Mouse (Mus musculus): ENCODE measurements around the gene 4930522L14Rik. TPM values are rescaled to one million over a fixed set of nuclear protein-coding genes. Genes with fewer than 3 reads are reported as not detected.

4930522L14Rik gene
- 10.6 TPM for polyA plus RNA-seq (2017; shearing (Covaris generic))

GRCm38 (mm10) chr5:109751391-109752071 is at the start of gene 4930522L14Rik:
Gene 4930522L14Rik, minus strand, starts transcription at chr5:109751886.

GRCm38 (mm10) chr5:109690537-109691201 is 61.0 kb downstream of the 4930522L14Rik start, which contains the start of gene 5430403G16Rik:
Gene 5430403G16Rik, minus strand, starts transcription at chr5:109691041.

Other genes starting within 250 kb of the 4930522L14Rik start
- gene Crlf2, start 192.9 kb downstream of the 4930522L14Rik start, polyA plus RNA-seq (2017; shearing (Covaris generic)) = 47.8 TPM
- 2.8 TPM for gene 5430403G16Rik, start 60.8 kb downstream of the 4930522L14Rik start, polyA plus RNA-seq (2017; shearing (Covaris generic))
- gene Gm15446, start 171.5 kb upstream of the 4930522L14Rik start, polyA plus RNA-seq (2017; shearing (Covaris generic)) = 11.7 TPM
- gene Zfp932, start 244.6 kb upstream of the 4930522L14Rik start, polyA plus RNA-seq (2017; shearing (Covaris generic)) = 12.2 TPM

All from effector memory CD4-positive, alpha-beta T cell, adult 7 months (primary cell).